Mouse (Mus musculus) brain, embryonic 14.5 days (tissue): Measurements from ENCODE around the gene Itga5. TPM values are rescaled to one million over a fixed set of nuclear protein-coding genes. Genes with fewer than 3 reads are reported as not detected.

Experiments
- DNase-seq: peaks from one replicate; pipeline ENCODE4 v3.0.0-alpha.2; 2011; ENCODE audit warnings: low read depth
- CTCF ChIP-seq: fragments of 200-500 bp; IDR thresholded peaks from 2 replicates; pipeline ENCODE4 v1.5.1; 2012; ENCODE audit warnings: inconsistent platforms, mild to moderate bottlenecking, moderate library complexity, borderline replicate concordance; ENCODE audit not compliant: insufficient read depth, insufficient read length; ENCODE audit errors: extremely low read depth
- POLR2A ChIP-seq: fragments of 200-500 bp; IDR thresholded peaks from 2 replicates; pipeline ENCODE4 v1.6.1; 2012; ENCODE audit warnings: mild to moderate bottlenecking, inconsistent platforms, borderline replicate concordance; ENCODE audit not compliant: poor library complexity, insufficient read depth, insufficient read length, severe bottlenecking; ENCODE audit errors: extremely low read depth
- polyA plus RNA-seq: library from polyadenylated mRNA; depleted of rRNA; stranded (reverse); fragments of >200 nt; gene quantifications from 2 replicates; pipeline ENCODE4 v1.2.3, GENCODE M21; 2012

The Itga5 gene
- polyA plus RNA-seq, 1 experiment, result 11.1 TPM

- TF ChIP-seq POLR2A (no peak), CTCF (no peak)
These were observed 50.4 kb downstream of the Itga5 start for GRCm38 (mm10) chr15:103315979-103316776.

DNA sequence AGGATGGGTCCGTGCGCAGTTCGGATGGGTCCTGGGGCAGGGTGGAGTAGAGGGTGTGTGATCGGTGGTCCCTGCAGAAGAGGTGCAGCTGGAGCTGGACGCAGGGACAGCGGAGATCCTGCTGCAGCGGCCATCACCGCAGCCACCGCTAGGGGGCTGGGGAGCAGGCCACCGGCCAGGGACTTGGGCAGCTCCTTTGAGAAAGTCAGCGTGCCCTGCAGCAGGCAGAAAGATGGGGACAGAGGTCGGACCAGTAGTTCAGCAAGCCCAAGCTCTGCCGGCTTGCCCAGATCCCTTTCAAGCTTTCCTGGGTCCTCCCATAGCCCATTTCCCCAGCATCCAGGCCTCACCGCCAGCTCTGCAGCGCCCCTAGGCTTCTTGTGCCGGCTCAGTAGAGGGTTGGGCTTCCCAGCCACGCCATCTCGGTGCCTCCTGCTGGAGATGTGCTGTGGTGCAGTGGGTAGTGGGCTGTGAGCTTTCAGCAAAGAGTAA is 51.5 kb downstream of the Itga5 start:
- TF ChIP-seq POLR2A, result no peak
- peak; percentile 81 for TF ChIP-seq CTCF
- peak; percentile 83 for DNase-seq

More at GRCm38 (mm10) chr15:103315979-103316776, 50.4 kb downstream of the Itga5 start:
- DNase-seq, result no peak

DNA sequence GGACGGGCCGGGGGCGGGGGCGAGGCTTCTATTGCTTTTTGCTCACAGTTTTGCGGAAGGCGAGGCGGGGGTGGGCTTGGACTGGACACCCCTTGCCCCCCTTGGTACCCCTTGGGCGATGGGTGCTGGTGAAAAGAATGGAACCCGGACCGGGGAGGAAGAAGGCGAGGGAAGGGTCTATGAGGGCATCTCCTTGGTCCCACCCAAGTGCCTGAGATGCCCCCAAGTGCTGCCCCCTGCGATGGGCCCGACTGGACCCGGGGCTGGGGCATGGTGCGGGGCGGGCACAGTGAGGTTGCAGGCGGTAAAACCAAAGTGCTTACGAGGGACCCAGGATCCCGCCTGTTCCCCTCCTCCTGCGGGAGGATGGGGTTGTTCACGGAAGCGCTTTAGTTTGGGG is 52.4 kb downstream of the Itga5 start:
- TF ChIP-seq CTCF, result no peak
- no peak for TF ChIP-seq POLR2A
- no peak for DNase-seq

- TF ChIP-seq CTCF (peak; percentile 75; the same call in 1 of the 2 replicates), POLR2A (no peak)
These were observed 53.0 kb downstream of the Itga5 start for GRCm38 (mm10) chr15:103313495-103314095.

DNA sequence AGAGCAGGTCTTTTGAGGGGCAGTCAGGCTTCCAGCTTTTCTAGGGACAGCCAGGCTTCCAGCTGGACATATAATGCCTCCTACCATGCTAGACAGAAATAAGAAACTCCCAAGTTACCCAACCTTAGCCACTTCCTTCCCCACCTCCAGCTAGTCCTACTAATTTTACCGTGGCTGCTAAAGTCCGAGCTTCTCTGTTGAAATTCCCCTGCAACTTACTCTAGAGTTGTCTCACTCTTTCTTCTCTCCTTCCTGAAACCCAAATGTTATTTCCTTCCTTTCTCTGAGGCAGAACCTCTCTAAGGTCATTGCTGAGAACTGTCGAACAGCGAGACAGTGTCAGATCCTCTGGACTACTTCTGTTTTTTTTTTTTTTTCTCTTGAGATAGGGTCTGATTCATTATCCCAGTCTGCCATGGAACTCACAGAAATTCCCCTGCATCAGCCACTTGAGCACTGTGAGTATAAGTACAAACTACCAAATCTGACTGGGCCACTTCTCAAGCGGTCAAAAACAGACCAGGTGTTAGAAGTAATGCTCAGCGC is 56.1 kb downstream of the Itga5 start, which contains the start of gene Gpr84:
Gene Gpr84, minus strand, starts transcription at position 248 of the 546 bp plus-strand sequence.
- no peak for DNase-seq
- no peak for TF ChIP-seq CTCF
- TF ChIP-seq POLR2A, result no peak

More at GRCm38 (mm10) chr15:103313495-103314095, 53.0 kb downstream of the Itga5 start:
- peak; percentile 90 for DNase-seq

DNA sequence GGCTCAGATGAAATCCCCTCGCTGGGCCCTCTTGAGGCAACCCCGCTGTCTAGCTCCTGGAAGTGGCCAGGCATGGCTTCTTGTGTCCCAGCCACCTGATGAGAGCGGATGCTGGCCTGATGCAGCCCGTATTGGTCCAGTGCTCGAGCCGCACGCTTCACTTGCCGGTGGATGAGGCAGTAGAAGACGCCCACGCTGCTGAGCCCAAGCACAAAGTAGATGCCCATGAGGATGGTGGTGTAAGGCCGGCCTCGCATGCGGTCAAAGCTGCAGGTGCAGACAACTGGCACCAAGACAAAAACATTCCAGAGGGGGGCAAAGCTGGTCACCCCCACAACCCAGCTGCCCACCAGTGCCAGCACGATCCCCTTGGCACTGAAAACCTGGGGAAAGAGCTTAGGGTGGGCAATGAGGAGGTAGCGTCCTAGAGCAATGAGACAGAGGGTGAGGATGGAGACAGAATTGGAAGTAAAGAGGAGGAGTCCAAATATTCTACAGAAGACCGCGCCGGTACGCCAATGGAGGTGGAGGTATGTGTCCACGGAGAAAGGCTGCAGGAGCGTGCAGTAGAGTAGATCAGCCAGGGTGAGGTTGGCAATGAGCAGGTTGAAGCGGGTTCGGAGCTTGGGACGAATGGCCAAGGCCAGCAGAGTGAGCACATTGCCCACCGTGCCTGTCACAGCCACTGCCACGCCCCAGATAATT is 57.5 kb downstream of the Itga5 start:
- DNase-seq, result no peak
- TF ChIP-seq POLR2A (no peak), CTCF (no peak)

- DNase-seq, result no peak
- TF ChIP-seq CTCF (0 out of 2 replicates have a peak, but pooled peaks have one; percentile 8), POLR2A (no peak)
These were observed 58.3 kb downstream of the Itga5 start for GRCm38 (mm10) chr15:103308056-103308875.

DNA sequence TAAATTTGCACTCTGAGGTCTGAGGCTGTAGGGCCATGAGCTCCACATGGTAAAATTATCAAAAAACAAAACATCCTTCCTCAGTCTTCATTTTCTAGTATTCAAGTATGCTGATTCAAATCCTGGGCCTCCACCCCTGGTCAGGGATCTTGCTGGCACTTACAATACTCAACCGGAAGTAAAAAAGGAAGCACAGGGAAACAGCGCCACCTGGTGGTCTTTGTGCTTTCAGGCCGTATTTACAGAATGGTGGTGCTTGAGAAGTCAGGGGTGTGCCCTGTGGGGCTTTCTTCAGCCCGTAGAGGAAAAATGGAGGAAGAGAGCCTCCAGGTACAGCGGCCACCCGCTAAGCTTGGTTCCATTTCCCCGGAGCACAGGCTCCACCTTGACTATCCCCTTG is 59.4 kb downstream of the Itga5 start:
- no peak for TF ChIP-seq POLR2A
- peak; percentile 91 for TF ChIP-seq CTCF
- peak; percentile 97 for DNase-seq

DNA sequence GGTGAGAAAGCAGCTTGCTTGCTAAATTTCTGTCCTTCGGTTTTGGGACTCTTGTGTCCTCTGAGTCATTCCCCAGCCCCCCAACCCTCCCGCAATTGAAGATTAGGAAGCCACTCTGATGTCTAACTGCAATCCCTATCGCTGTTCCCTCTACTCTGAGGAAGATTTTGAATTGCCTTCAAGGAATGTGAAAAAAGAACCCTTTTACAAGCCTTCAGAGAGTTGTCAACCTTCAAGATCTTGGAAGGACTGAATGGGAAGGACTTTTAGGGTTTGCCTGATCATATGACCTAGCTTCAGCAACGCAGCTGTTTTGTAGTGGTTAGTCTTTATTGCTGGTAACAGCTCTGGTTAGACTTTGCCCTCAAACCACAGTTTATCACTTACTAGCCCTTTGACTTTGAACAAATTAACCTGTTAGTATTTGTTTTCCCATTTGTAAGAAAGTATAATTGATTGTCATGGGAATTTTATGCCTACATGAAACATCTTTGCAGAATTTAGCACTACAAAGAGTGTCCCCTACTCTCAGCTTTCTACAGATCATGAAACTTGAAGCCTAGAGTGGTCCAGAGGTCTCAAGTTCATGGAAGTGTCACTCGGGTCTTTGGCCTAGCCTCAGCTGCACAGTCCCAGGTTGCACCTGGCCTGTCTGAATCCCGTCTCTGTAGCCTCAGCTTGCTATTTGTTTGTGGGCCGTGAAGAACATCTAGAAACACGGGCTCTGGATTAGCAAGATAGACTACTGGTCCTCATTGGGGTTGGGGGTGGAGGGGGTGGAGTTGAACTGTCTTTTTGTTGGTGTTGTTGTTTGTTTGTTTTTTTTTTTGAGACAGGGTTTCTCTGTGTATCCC is 60.5 kb downstream of the Itga5 start:
- DNase-seq, result no peak
- no peak for TF ChIP-seq POLR2A
- no peak for TF ChIP-seq CTCF
